ENCODE assay signal across 8 mouse cellular contexts in genomic region chr7:25217653-25218395, GRCm38 (mm10). TPM values are rescaled to one million over a fixed set of nuclear protein-coding genes. Genes with fewer than 3 reads are reported as not detected.
DNase-seq lines count a peak whose midpoint lies in the region; ATAC-seq lines count a peak whose summit lies in the region.

No protein-coding gene starts in this region.

- peaks cover 29% of the 10 kb centered on the region for H3K4me1 ChIP-seq in hindbrain, embryonic 12.5 days
- H3K4me1 ChIP-seq in liver, embryonic 13.5 days (replicated peaks) = peaks cover 69% of the 10 kb centered on the region
- H3K4me1 ChIP-seq in neural tube, embryonic 13.5 days (replicated peaks) = peaks cover 38% of the 10 kb centered on the region

- no peak overlapping the region for H3K9ac ChIP-seq in hindbrain, embryonic 12.5 days
- peak overlapping the region; percentile 98 for H3K9ac ChIP-seq in liver, embryonic 13.5 days
- peak overlapping the region; percentile 8; the same call in 1 of the 2 replicates for H3K9ac ChIP-seq in neural tube, embryonic 13.5 days

- 68% methylated on average over 12 of the region's 12 CpGs for WGBS in hindbrain, embryonic 12.5 days
- 58% methylated on average over 12 of the region's 12 CpGs for WGBS in liver, embryonic 13.5 days (ENCODE audit: insufficient replicate concordance)
- WGBS in neural tube, embryonic 13.5 days = 71% methylated on average over 12 of the region's 12 CpGs

- H3K9me3 ChIP-seq in hindbrain, embryonic 12.5 days (replicated peaks) = no peaks in the 10 kb centered on the region
- H3K9me3 ChIP-seq in liver, embryonic 13.5 days (replicated peaks) = no peaks in the 10 kb centered on the region
- H3K9me3 ChIP-seq in neural tube, embryonic 13.5 days = no peaks in the 10 kb centered on the region

- no peak overlapping the region for H3K4me3 ChIP-seq in hindbrain, embryonic 12.5 days
- peak overlapping the region; percentile 97 for H3K4me3 ChIP-seq in liver, embryonic 13.5 days (replicated peaks)
- peak overlapping the region; percentile 77 for H3K4me3 ChIP-seq in neural tube, embryonic 13.5 days

- H3K36me3 ChIP-seq in hindbrain, embryonic 12.5 days = peaks cover 12% of the 10 kb centered on the region
- peaks cover 60% of the 10 kb centered on the region for H3K36me3 ChIP-seq in liver, embryonic 13.5 days
- H3K36me3 ChIP-seq in neural tube, embryonic 13.5 days = peaks cover 35% of the 10 kb centered on the region

- H3K27me3 ChIP-seq in hindbrain, embryonic 12.5 days = no peaks in the 10 kb centered on the region
- H3K27me3 ChIP-seq in liver, embryonic 13.5 days = no peaks in the 10 kb centered on the region
- no peaks in the 10 kb centered on the region for H3K27me3 ChIP-seq in neural tube, embryonic 13.5 days

- H3K4me2 ChIP-seq in hindbrain, embryonic 12.5 days (replicated peaks) = peak overlapping the region; percentile 13; the same call in 1 of the 2 replicates
- peak overlapping the region; percentile 89 for H3K4me2 ChIP-seq in liver, embryonic 13.5 days
- H3K4me2 ChIP-seq in neural tube, embryonic 13.5 days = peak overlapping the region; percentile 85

- no peak for ATAC-seq in hindbrain, embryonic 12.5 days (ENCODE audit: low FRiP score)
- ATAC-seq in liver, embryonic 13.5 days (ENCODE audit: low read depth) = no peak
- no peak for ATAC-seq in neural tube, embryonic 13.5 days (ENCODE audit: low read depth)

- DNase-seq in kidney, adult 18-20 months = peak; percentile 41
- DNase-seq in kidney, postnatal 10 days = no peak
- DNase-seq in liver, embryonic 13.5 days = no peak
- DNase-seq in adipocyte (ENCODE audit: low spot score) = no peak
- DNase-seq in T-cell, adult 2 months (ENCODE audit: low spot score) = no peak
- DNase-seq in embryo, embryonic 11 days = no peak

- no peak overlapping the region for H3K27ac ChIP-seq in hindbrain, embryonic 12.5 days
- peak overlapping the region; percentile 99 for H3K27ac ChIP-seq in liver, embryonic 13.5 days
- no peak overlapping the region for H3K27ac ChIP-seq in neural tube, embryonic 13.5 days (replicated peaks)

RNA-seq across cellular contexts. Expression of gene Dedd2, which starts 2.6 kb away (rescaled TPM):
- 11.9 and 13.9 TPM in 2 replicates for polyA plus RNA-seq in hindbrain, embryonic 12.5 days (2016; fragmentation: Nextera tagmentation; extraction: Ambion mirVana)
- polyA plus RNA-seq in liver, embryonic 13.5 days (2015; fragmentation: Nextera tagmentation; extraction: Ambion mirVana) = 27.0 and 27.6 TPM in 2 replicates
- 16.6 and 17.7 TPM in 2 replicates for polyA plus RNA-seq in neural tube, embryonic 13.5 days (2015; fragmentation: Nextera tagmentation; extraction: Ambion mirVana)

RNA-seq across cellular contexts. Expression of gene Zfp526, which starts 3.4 kb away (rescaled TPM):
- 2.3 and 2.9 TPM in 2 replicates for polyA plus RNA-seq in hindbrain, embryonic 12.5 days (2016; fragmentation: Nextera tagmentation; extraction: Ambion mirVana)
- polyA plus RNA-seq in liver, embryonic 13.5 days (2015; fragmentation: Nextera tagmentation; extraction: Ambion mirVana) = 2.0 and 2.1 TPM in 2 replicates
- polyA plus RNA-seq in neural tube, embryonic 13.5 days (2015; fragmentation: Nextera tagmentation; extraction: Ambion mirVana) = 2.0 and 2.1 TPM in 2 replicates

RNA-seq across cellular contexts. Expression of gene Gsk3a, which starts 19.8 kb away (rescaled TPM):
- 17.2 and 19.6 TPM in 2 replicates for polyA plus RNA-seq in hindbrain, embryonic 12.5 days (2016; fragmentation: Nextera tagmentation; extraction: Ambion mirVana)
- polyA plus RNA-seq in liver, embryonic 13.5 days (2015; fragmentation: Nextera tagmentation; extraction: Ambion mirVana) = 6.2 and 6.3 TPM in 2 replicates
- polyA plus RNA-seq in neural tube, embryonic 13.5 days (2015; fragmentation: Nextera tagmentation; extraction: Ambion mirVana) = 16.5 and 16.8 TPM in 2 replicates

RNA-seq across cellular contexts. Expression of gene Erf, which starts 32.7 kb away (rescaled TPM):
- 10.4 and 13.6 TPM in 2 replicates for polyA plus RNA-seq in hindbrain, embryonic 12.5 days (2016; fragmentation: Nextera tagmentation; extraction: Ambion mirVana)
- polyA plus RNA-seq in liver, embryonic 13.5 days (2015; fragmentation: Nextera tagmentation; extraction: Ambion mirVana) = 4.3 TPM in 2 replicates
- polyA plus RNA-seq in neural tube, embryonic 13.5 days (2015; fragmentation: Nextera tagmentation; extraction: Ambion mirVana) = 4.9 and 8.0 TPM in 2 replicates

RNA-seq across cellular contexts. Expression of gene Pou2f2, which starts 38.3 kb away (rescaled TPM):
- 38.6 and 40.3 TPM in 2 replicates for polyA plus RNA-seq in hindbrain, embryonic 12.5 days (2016; fragmentation: Nextera tagmentation; extraction: Ambion mirVana)
- 1.5 and 1.6 TPM in 2 replicates for polyA plus RNA-seq in liver, embryonic 13.5 days (2015; fragmentation: Nextera tagmentation; extraction: Ambion mirVana)
- 28.0 and 29.4 TPM in 2 replicates for polyA plus RNA-seq in neural tube, embryonic 13.5 days (2015; fragmentation: Nextera tagmentation; extraction: Ambion mirVana)

Comparison
In these comparisons a context has a peak if more than half of its experiments do, and no peak if none do; other contexts are left out.
1. H3K4me2 ChIP-seq: peak in every context shown above with its lines; median percentile 89 in liver, embryonic 13.5 days; 85 in neural tube, embryonic 13.5 days; 13 in hindbrain, embryonic 12.5 days.